ENCODE assay signal across 12 mouse cellular contexts in the genomic region with DNA sequence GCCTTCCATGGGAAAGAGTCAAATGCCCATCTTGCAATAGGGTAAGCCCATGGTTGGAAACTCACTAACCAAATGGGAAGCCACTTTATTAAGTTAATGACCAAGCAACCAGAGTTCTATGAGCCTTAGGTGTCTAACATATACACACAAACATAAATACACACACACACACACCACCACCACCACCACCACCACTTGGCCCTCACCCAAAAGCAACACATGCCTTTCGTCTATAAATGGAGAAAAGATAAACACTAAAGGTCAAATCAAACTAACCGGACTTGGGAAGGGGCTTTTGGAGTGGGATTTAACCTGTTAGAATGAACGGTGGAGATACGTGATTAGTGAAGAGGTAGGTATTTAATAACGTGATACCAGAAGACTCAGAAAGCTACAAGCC. TPM values are rescaled to one million over a fixed set of nuclear protein-coding genes. Genes with fewer than 3 reads are reported as not detected.
A peak's percentile ranks its signal among the peaks of the same experiment; 100 is the strongest.
DNase-seq lines count a peak whose midpoint lies in the region; ATAC-seq and TF ChIP-seq lines count a peak whose summit lies in the region.
"Had no signal": no experiment of that assay in that cellular context is flagged by ENCODE, and none has a peak within 500 bp of the region (broad histone marks: within the 10 kb centered on the region; RNA-seq: fewer than 3 reads in every experiment).

No protein-coding gene starts in this region.

- no peak for DNase-seq in heart, adult 2 months
- no peak for DNase-seq in heart, adult 11 months
- no peak for DNase-seq in lung, embryonic 14.5 days
- no peak for DNase-seq in lung, adult 18-20 months
- no peak for DNase-seq in urinary bladder, postnatal 10 days (ENCODE audit: low spot score)
- DNase-seq in right cerebral cortex, postnatal 14 days = no peak
- DNase-seq: adrenal gland, postnatal 14 days; cerebellum, adult 8-10 months; midbrain, embryonic 14.5 days had no signal

- intact Hi-C loops in heart, adult 2 months (cut with DNase I) = loop anchor here (2.0 kb wide), 1 partner anchor 22 kb away; no protein-coding TSS in a partner anchor

- ATAC-seq in lung, embryonic 14.5 days (ENCODE audit: insufficient read depth) = no peak
- ATAC-seq in intestine, embryonic 16.5 days = no peak
- no peak for ATAC-seq in stomach, embryonic 15.5 days (ENCODE audit: insufficient read depth, low FRiP score, low read depth)

- no peak for TF ChIP-seq POLR2A in heart, adult 2 months (IDR thresholded peaks at IDR 0.05; ENCODE audit: insufficient read depth, low read depth, low read length)

- 20% methylated on average over 5 of the region's 5 CpGs for WGBS in heart, adult 2 months
- WGBS in lung, embryonic 14.5 days = 11% methylated on average over 5 of the region's 5 CpGs
- 50% methylated on average over 5 of the region's 5 CpGs for WGBS in intestine, embryonic 16.5 days
- 31% methylated on average over 5 of the region's 5 CpGs for WGBS in stomach, embryonic 15.5 days

- peak overlapping the region; percentile 84 for H3K9ac ChIP-seq in heart, adult 2 months (ENCODE audit: low read depth, low read length)
- H3K9ac ChIP-seq in lung, embryonic 14.5 days = peak overlapping the region; percentile 26; the same call in 1 of the 2 replicates
- 0 out of 2 replicates have a peak overlapping the region, but pooled peaks have one; percentile 75 for H3K9ac ChIP-seq in intestine, embryonic 16.5 days (ENCODE audit: low read depth, low read length)
- H3K9ac ChIP-seq in stomach, embryonic 15.5 days = no peak overlapping the region

- no peak for TF ChIP-seq CTCF in heart, adult 2 months (IDR thresholded peaks at IDR 0.05)
- TF ChIP-seq CTCF in lung, embryonic 14.5 days (IDR thresholded peaks at IDR 0.05; ENCODE audit: low read depth) = no peak

- H3K27ac ChIP-seq in heart, adult 2 months = peak overlapping the region; percentile 95
- H3K27ac ChIP-seq in lung, embryonic 14.5 days (ENCODE audit: low read depth) = no peak overlapping the region; the same call in 1 of the 2 replicates
- no peak overlapping the region for H3K27ac ChIP-seq in intestine, embryonic 16.5 days (ENCODE audit: low read length)
- no peak overlapping the region for H3K27ac ChIP-seq in stomach, embryonic 15.5 days
- H3K27ac ChIP-seq: layer of hippocampus, adult 2 months had no signal

- peak overlapping the region; percentile 92 for H3K4me2 ChIP-seq in lung, embryonic 14.5 days
- no peak overlapping the region for H3K4me2 ChIP-seq in intestine, embryonic 16.5 days (ENCODE audit: low read depth, low read length)
- peak overlapping the region; percentile 86 for H3K4me2 ChIP-seq in stomach, embryonic 15.5 days

- H3K36me3 ChIP-seq in heart, adult 2 months (ENCODE audit: control insufficient read depth, insufficient read depth, low read length) = peaks cover 20% of the 10 kb centered on the region
- H3K36me3 ChIP-seq in lung, embryonic 14.5 days (ENCODE audit: insufficient read depth) = no peaks in the 10 kb centered on the region
- no peaks in the 10 kb centered on the region for H3K36me3 ChIP-seq in intestine, embryonic 16.5 days (ENCODE audit: control insufficient read depth, insufficient read depth, low read length)
- no peaks in the 10 kb centered on the region for H3K36me3 ChIP-seq in stomach, embryonic 15.5 days

- peak overlapping the region; percentile 76 for H3K4me3 ChIP-seq in heart, adult 2 months
- H3K4me3 ChIP-seq in lung, embryonic 14.5 days (ENCODE audit: low read depth, low read length) = peak overlapping the region; percentile 61
- peak overlapping the region; percentile 67; the same call in 1 of the 2 replicates for H3K4me3 ChIP-seq in intestine, embryonic 16.5 days (ENCODE audit: low read length)
- H3K4me3 ChIP-seq in stomach, embryonic 15.5 days (replicated peaks) = peak overlapping the region; percentile 57

- no peaks in the 10 kb centered on the region for H3K9me3 ChIP-seq in lung, embryonic 14.5 days (ENCODE audit: low read depth, low read length)
- H3K9me3 ChIP-seq in intestine, embryonic 16.5 days (ENCODE audit: control insufficient read depth, low read length) = no peaks in the 10 kb centered on the region
- H3K9me3 ChIP-seq in stomach, embryonic 15.5 days = no peaks in the 10 kb centered on the region

- H3K4me1 ChIP-seq in heart, adult 2 months (ENCODE audit: control insufficient read depth, insufficient read depth, low read length) = peaks cover 21% of the 10 kb centered on the region
- peaks cover 12% of the 10 kb centered on the region for H3K4me1 ChIP-seq in lung, embryonic 14.5 days (ENCODE audit: insufficient read depth)
- peaks cover 8% of the 10 kb centered on the region for H3K4me1 ChIP-seq in intestine, embryonic 16.5 days (ENCODE audit: control insufficient read depth, insufficient read depth, low read length)
- H3K4me1 ChIP-seq in stomach, embryonic 15.5 days = peaks cover 5% of the 10 kb centered on the region; the same call in 1 of the 2 replicates

- no peaks in the 10 kb centered on the region for H3K27me3 ChIP-seq in heart, adult 2 months (ENCODE audit: control insufficient read depth, insufficient read depth, low read length)
- no peaks in the 10 kb centered on the region for H3K27me3 ChIP-seq in lung, embryonic 14.5 days (ENCODE audit: insufficient read depth, low read length)
- no peaks in the 10 kb centered on the region for H3K27me3 ChIP-seq in intestine, embryonic 16.5 days (replicated peaks; ENCODE audit: control insufficient read depth, insufficient read depth, low read length)
- no peaks in the 10 kb centered on the region for H3K27me3 ChIP-seq in stomach, embryonic 15.5 days (replicated peaks)

- no peak for TF ChIP-seq EP300 in heart, adult 2 months (IDR thresholded peaks at IDR 0.05; ENCODE audit: insufficient read depth, low read depth, low read length)

- H3K79me2 ChIP-seq in heart, adult 2 months (replicated peaks; ENCODE audit: control insufficient read depth, insufficient read depth, low read length) = peaks cover 2% of the 10 kb centered on the region; the same call in 1 of the 2 replicates

RNA-seq across cellular contexts. Expression of a gene that starts 1.1 kb away (rescaled TPM):
- total RNA-seq in heart, adult 2 months (2021) = 100 to 1,000 TPM; 359 to 430 TPM
- 163 and 284 TPM in 2 replicates for polyA plus RNA-seq in heart, adult 2 months (2012; rRNA removed)
- 39.0 and 44.4 TPM in 2 replicates for polyA plus RNA-seq in lung, embryonic 14.5 days (2014; fragmentation: Nextera tagmentation; extraction: Ambion mirVana)
- polyA plus RNA-seq in intestine, embryonic 16.5 days (2015; fragmentation: Nextera tagmentation; extraction: Ambion mirVana) = 7.9 and 8.9 TPM in 2 replicates
- 11.6 and 12.2 TPM in 2 replicates for polyA plus RNA-seq in stomach, embryonic 15.5 days (2015; fragmentation: Nextera tagmentation; extraction: Ambion mirVana)
